Comparison of ENCODE assay signal across 23 mouse cellular contexts in genomic region chr9:115478946-115479345, GRCm38 (mm10).
DNase-seq lines count a peak whose midpoint lies in the region; ATAC-seq and TF ChIP-seq lines count a peak whose summit lies in the region.
"Had no signal": no experiment of that assay in that cellular context is flagged by ENCODE, and none has a peak within 500 bp of the region (broad histone marks: within the 10 kb centered on the region; RNA-seq: fewer than 3 reads in every experiment).

No protein-coding gene starts in this region.

- H3K79me2 ChIP-seq in CH12.LX (replicated peaks; ENCODE audit: control insufficient read depth, extremely low read depth, insufficient read depth, poor library complexity, severe bottlenecking), result no peaks in the 10 kb centered on the region

- TF ChIP-seq CTCF in CH12.LX (conservative IDR thresholded peaks at IDR 0.05 in 1 of 2, IDR thresholded peaks at IDR 0.05 in 1 of 2; ENCODE audit: low read depth in 2 of 2, low read length in 2 of 2), result no peak

- dilution Hi-C loops in CH12.LX (cut with MboI; ENCODE audit: extremely low pct_ligation_motif_present, extremely low pct_unique_long_range_greater_than_20kb, low sequenced_read_pairs), result no loop called here

- TF ChIP-seq RAD21 in CH12.LX (IDR thresholded peaks at IDR 0.05; ENCODE audit: low read depth, low read length), result no peak

- in situ Hi-C loops in CH12.LX (cut with MboI; ENCODE audit: low pct_ligation_motif_present, low pct_unique_long_range_greater_than_20kb, low sequenced_read_pairs), result no loop called here

- no peaks in the 10 kb centered on the region for H3K27me3 ChIP-seq in CH12.LX (replicated peaks)
- no peaks in the 10 kb centered on the region for H3K27me3 ChIP-seq in stomach, embryonic 16.5 days (ENCODE audit: control insufficient read depth, insufficient read depth, low read length)
- H3K27me3 ChIP-seq in forebrain, embryonic 11.5 days (ENCODE audit: control insufficient read depth, insufficient read depth, low read length), result no peaks in the 10 kb centered on the region
- H3K27me3 ChIP-seq: forebrain, embryonic 15.5 days; heart, embryonic 13.5 days; hindbrain, embryonic 13.5 days; limb, embryonic 12.5 days had no signal

- no peak overlapping the region for H3K27ac ChIP-seq in CH12.LX (ENCODE audit: insufficient read depth, low read depth)
- H3K27ac ChIP-seq in stomach, embryonic 16.5 days (ENCODE audit: low read length), result no peak overlapping the region
- H3K27ac ChIP-seq in forebrain, embryonic 11.5 days (ENCODE audit: low read depth, low read length), result no peak overlapping the region
- H3K27ac ChIP-seq: forebrain, embryonic 15.5 days; heart, adult 2 months; heart, embryonic 13.5 days; kidney, postnatal 0 days; limb, embryonic 12.5 days; midbrain, embryonic 10.5 days had no signal

- H3K4me3 ChIP-seq in CH12.LX (replicated peaks in 1 of 3; ENCODE audit: low read depth in 2 of 3, low read length in 2 of 3, poor library complexity in 1 of 3), result no peak overlapping the region
- H3K4me3 ChIP-seq in stomach, embryonic 16.5 days (replicated peaks; ENCODE audit: low read length), result no peak overlapping the region
- no peak overlapping the region for H3K4me3 ChIP-seq in forebrain, embryonic 11.5 days (ENCODE audit: low read depth, low read length)
- H3K4me3 ChIP-seq: forebrain, embryonic 15.5 days; heart, adult 2 months; heart, embryonic 13.5 days; hindbrain, embryonic 13.5 days; limb, embryonic 12.5 days; midbrain, embryonic 10.5 days had no signal

- peak; percentile 58 for ATAC-seq in megakaryocyte, adult 5-6 weeks (ENCODE audit: poor library complexity, severe bottlenecking)
- ATAC-seq in stomach, embryonic 16.5 days (ENCODE audit: insufficient read depth, low FRiP score), result peak; percentile 53; the same call in 1 of the 2 replicates
- ATAC-seq in forebrain, embryonic 11.5 days (replicated peaks; ENCODE audit: low FRiP score), result no peak
- ATAC-seq: activated CD4-positive, CD25-positive, alpha-beta regulatory T cell, adult 4 months; forebrain, embryonic 15.5 days; midbrain, embryonic 16.5 days had no signal

- no peaks in the 10 kb centered on the region for H3K36me3 ChIP-seq in CH12.LX (replicated peaks in 1 of 2; ENCODE audit: control insufficient read depth in 1 of 2, insufficient read depth in 1 of 2, low read length in 1 of 2)
- H3K36me3 ChIP-seq in stomach, embryonic 16.5 days (ENCODE audit: control insufficient read depth, insufficient read depth, low read length), result no peaks in the 10 kb centered on the region
- no peaks in the 10 kb centered on the region for H3K36me3 ChIP-seq in forebrain, embryonic 11.5 days (ENCODE audit: control insufficient read depth, insufficient read depth, low read length)
- H3K36me3 ChIP-seq: forebrain, embryonic 15.5 days; heart, embryonic 13.5 days; hindbrain, embryonic 13.5 days; limb, embryonic 12.5 days; midbrain, embryonic 10.5 days had no signal

- whole genome bisulfite sequencing in stomach, embryonic 16.5 days, result 20% methylated on average over 3 of the region's 3 CpGs
- WGBS in forebrain, embryonic 11.5 days, result 70% methylated on average over 3 of the region's 3 CpGs

- peaks cover 8 to 41% of the 10 kb centered on the region in 2 experiments for H3K4me1 ChIP-seq in CH12.LX (ENCODE audit: control insufficient read depth in 1 of 2, insufficient read depth in 2 of 2)
- H3K4me1 ChIP-seq in stomach, embryonic 16.5 days (ENCODE audit: control insufficient read depth, insufficient read depth, low read length), result no peaks in the 10 kb centered on the region
- H3K4me1 ChIP-seq in forebrain, embryonic 11.5 days (replicated peaks; ENCODE audit: control insufficient read depth, insufficient read depth, low read length), result no peaks in the 10 kb centered on the region
- H3K4me1 ChIP-seq: forebrain, embryonic 15.5 days; limb, embryonic 12.5 days had no signal

- DNase-seq in lung, postnatal 36 days, result peak; percentile 59
- DNase-seq in lung, postnatal 14 days, result no peak
- DNase-seq in CH12.LX (ENCODE audit: extremely low read depth), result no peak
- DNase-seq in right cerebral cortex, postnatal 14 days, result no peak
- DNase-seq in forebrain, embryonic 11.5 days (ENCODE audit: low spot score), result no peak
- DNase-seq: adrenal gland, adult 8-10 months; cerebellum, adult 18-20 months; cerebellum, postnatal 25 days; heart, adult 2 months; kidney, adult 2 months; lung, adult 18-20 months; thymus, postnatal 25 days had no signal

- no peak overlapping the region for H3K4me2 ChIP-seq in CH12.LX (ENCODE audit: insufficient read depth, low read depth, poor library complexity, severe bottlenecking)
- no peak overlapping the region for H3K4me2 ChIP-seq in stomach, embryonic 16.5 days (ENCODE audit: low read depth, low read length)
- no peak overlapping the region for H3K4me2 ChIP-seq in forebrain, embryonic 11.5 days (ENCODE audit: low read depth, low read length, severe bottlenecking)
- H3K4me2 ChIP-seq: forebrain, embryonic 15.5 days; heart, embryonic 13.5 days; hindbrain, embryonic 13.5 days; limb, embryonic 12.5 days; liver, embryonic 11.5 days had no signal

- H3K9me3 ChIP-seq in CH12.LX (replicated peaks; ENCODE audit: low read length), result no peaks in the 10 kb centered on the region
- no peaks in the 10 kb centered on the region for H3K9me3 ChIP-seq in stomach, embryonic 16.5 days (replicated peaks; ENCODE audit: control insufficient read depth, low read length)
- no peaks in the 10 kb centered on the region; the same call in 1 of the 2 replicates for H3K9me3 ChIP-seq in forebrain, embryonic 11.5 days (ENCODE audit: control insufficient read depth, low read length)
- H3K9me3 ChIP-seq: forebrain, embryonic 15.5 days; heart, embryonic 13.5 days; hindbrain, embryonic 13.5 days; limb, embryonic 12.5 days had no signal

- H3K9ac ChIP-seq in CH12.LX (ENCODE audit: insufficient read depth, low read depth), result no peak overlapping the region
- no peak overlapping the region for H3K9ac ChIP-seq in stomach, embryonic 16.5 days (ENCODE audit: low read length)
- H3K9ac ChIP-seq in forebrain, embryonic 11.5 days (ENCODE audit: low read length), result no peak overlapping the region
- H3K9ac ChIP-seq: forebrain, embryonic 15.5 days; heart, embryonic 13.5 days; hindbrain, embryonic 13.5 days; limb, embryonic 12.5 days had no signal

- no peak for TF ChIP-seq POLR2A in CH12.LX (IDR thresholded peaks at IDR 0.05; ENCODE audit: low read depth, low read length)

- TF ChIP-seq EP300 in CH12.LX (IDR thresholded peaks at IDR 0.05; ENCODE audit: low read length), result no peak

TF ChIP-seq in CH12.LX, 34 proteins besides CTCF, POLR2A, EP300 and RAD21:
- TF ChIP-seq MAFK (IDR thresholded peaks at IDR 0.05; ENCODE audit: insufficient replicate concordance, low read length) (no peak), CHD2 (IDR thresholded peaks at IDR 0.05; ENCODE audit: low read length) (0 out of 2 replicates have a peak, but pooled peaks have one; percentile 33)
